Mouse (Mus musculus) gastrocnemius, adult 8-10 months (tissue): ENCODE measurements around the gene Ophn1. TPM values are rescaled to one million over a fixed set of nuclear protein-coding genes. Genes with fewer than 3 reads are reported as not detected.

Source experiments
- DNase-seq, 2 experiments: peaks; one replicate each; pipeline ENCODE4 v3.0.0; 2022; ENCODE audit warnings: low spot score in 2 of 2
- total RNA-seq, 4 experiments: library from RNA; stranded (reverse); gene quantifications; 2 replicates each; pipeline ENCODE4 v1.2.4; 2022

Gene Ophn1
- total RNA-seq, 4 experiments from 2014 or later, result 2.1 to 5.8 (median 3.6) TPM

DNA sequence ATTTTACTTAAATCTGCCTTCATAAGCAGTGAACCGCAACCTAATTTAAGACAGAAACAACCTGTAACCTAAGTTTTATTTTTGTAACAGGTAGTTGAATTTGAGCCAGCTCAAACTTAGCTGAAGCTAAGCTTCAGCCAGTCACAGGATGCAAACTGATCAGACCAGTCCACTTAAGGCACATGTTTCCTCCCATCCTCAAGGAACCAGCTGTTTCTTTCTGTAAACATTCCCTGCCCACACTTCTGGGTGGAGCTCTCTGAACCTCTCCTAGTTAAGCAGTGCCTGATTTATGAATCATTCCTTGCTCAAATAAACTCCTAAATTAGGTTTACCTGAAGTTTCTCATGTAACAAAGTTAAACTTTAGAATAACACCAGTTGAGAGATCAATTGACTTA is 54.8 kb downstream of the Ophn1 start:
- DNase-seq, result no peak

DNA sequence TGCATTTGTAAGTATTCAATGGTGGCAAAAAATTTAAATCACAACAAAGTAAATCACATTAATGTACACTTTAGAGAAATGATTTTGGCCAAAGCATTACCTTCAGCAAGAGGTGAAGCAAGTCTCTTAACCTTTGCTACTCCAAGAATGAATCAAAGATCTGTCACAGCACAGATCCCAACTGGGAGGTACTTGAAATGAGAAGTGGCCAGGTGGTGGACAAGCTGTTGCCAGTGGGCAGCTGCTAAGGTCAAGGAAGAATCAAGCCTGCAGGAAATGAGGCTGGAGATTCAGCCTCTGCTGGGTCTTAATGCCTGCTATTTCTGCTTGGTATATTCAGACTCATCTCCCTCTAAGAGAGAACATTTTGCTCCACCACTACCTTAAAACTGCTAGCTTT is 87.0 kb downstream of the Ophn1 start:
- no peak for DNase-seq

DNA sequence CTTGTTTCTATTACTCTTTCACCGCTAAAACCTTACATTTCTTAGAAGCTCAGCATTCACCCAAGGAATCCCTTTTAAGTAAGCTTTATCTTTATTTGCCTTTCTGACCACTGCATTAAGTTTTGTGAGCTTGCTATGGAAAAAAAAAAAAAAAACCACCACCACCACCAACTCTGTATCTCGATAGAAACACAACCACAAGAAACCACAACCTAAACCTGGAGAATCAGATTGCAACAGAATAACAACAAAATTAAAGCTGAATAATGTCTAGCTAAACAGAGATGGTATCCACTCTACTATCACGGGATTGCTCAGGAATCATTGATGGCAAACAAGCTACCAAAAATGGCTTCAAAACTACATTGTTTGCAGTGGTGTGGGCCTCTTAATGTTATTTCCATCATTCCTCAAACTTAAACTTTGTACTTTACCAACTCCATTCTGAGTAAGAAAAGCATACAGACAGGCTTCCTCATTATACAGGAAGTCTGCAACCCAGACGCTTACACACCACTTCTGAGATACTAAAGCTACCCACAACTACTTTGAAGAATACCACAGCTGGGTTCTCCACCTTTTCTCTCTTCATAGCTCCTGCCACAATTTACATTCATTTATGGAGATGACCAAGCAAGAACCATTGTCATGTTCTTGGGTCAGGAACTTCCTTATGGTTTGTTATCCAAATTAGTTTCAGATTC is 116.4 kb downstream of the Ophn1 start:
- no peak for DNase-seq

DNA sequence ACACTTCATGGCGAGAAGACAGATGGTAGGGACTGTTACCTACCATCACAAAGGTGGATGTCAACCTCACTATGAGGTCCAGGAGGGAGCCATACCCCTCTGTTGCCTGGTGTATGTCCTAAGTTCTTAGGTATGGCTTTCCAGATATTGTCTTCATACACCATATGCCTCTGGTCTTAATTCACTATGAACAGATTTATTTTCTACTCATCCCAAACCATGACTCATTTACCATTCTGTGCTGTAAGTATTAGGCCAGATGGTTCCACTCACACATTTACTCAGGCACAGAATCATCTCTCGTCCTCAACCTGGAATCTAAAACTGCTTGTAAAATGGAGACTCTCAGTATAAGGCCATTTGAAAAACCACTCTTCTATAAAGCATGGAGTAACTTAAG is 135.7 kb downstream of the Ophn1 start:
- DNase-seq, result no peak

DNA sequence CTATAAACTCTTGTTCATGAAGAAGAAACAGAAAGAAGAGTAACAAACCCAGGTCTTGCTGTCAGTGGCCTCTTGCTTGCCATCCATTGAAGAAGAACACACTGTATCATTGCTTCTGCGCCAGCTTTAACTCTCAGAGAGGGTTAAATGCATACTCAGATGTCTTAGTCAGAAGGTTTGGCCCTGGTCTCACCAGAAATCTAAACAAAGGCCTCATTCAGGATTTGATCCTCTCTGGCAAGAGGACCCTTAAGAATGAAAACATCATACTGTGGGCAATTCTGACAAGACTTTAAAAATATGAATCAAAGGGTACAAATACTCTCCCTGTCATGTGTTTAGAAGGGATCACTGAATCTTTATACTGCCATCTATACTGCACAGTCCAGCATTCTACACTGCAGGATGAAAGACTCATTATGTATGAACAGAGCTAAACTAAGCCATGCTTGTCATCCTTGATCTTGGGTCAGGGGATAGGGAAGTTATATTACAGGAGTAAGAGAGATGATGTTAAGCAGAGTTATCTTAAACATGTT is 139.5 kb downstream of the Ophn1 start:
- no peak for DNase-seq

DNA sequence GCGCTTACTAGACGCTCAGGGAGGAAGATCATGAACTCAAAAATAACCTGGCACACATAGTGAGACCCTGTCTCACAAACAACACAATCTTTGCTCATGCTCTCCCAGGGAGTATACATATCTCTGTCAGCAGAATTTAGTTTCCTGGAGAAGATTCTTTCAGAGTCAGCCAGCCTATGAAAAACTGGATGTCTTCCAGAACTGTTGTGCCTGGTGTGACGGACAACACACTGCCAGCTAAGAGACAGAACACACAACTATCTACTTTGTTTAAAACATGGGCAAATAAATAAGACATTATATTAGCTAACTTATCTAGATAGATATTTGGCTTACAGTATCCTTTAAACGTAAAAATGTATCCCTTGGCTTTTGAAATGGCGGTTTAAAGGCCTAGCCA is 154.1 kb downstream of the Ophn1 start:
- DNase-seq, result no peak

DNA sequence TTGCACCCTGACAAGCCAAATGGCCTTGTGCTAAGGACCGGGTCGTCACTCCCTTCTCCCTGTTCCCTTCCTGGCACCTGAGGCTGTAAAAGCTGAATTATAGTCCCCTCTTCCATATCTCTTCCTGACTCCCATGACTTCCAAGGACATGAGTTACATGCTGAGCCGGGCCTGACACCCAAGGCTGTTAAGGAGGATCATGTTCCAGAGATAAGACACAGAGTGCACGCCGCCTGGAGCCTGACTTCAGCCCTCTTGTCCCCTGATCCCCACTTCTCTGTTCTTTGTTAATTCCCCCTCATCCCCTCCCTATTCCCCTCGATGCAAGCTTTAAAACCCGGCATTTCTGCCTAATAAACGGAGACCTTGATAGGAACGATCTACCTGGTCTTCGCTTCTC is 167.8 kb downstream of the Ophn1 start:
- no peak for DNase-seq

DNA sequence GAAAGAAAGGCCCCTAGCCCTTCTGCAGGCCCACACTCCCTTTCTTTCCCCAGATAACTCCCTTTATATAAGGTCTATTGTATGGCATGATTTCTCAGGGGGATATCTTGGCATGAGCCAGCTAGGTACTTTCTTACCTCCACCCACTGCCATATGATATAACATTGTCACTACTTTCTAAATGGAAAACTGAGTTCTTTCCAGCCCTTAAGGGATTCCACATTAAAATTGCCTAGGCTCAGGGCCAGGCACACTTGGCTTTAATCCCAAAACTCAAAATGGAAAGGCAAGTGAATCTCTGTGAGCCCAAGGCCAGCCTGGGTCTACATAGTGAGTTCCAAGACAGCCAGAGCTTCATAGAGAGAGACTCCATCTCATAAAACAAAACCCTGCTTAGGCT is 183.1 kb downstream of the Ophn1 start:
- no peak for DNase-seq

DNA sequence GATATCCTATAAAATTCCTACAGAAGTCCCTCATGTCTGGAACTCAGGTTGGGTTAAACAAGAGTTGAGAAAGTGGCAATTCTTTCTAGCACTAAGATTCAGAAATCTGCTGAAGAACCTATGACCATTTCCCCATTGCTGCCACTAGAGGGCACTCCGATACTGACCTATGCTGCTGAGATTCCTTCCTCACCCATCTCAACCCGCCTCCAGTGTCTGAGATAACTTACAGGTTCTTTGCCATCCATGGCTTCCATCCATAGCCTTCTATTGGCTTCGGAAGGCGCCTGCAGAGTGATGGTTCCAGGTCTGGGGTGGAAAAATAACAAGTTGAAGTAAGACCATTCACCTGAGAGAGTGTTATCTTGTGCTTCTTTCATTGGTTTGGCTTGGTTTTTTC is 189.2 kb downstream of the Ophn1 start:
- DNase-seq, result peak in 1 of 2 experiments; percentile 14

DNA sequence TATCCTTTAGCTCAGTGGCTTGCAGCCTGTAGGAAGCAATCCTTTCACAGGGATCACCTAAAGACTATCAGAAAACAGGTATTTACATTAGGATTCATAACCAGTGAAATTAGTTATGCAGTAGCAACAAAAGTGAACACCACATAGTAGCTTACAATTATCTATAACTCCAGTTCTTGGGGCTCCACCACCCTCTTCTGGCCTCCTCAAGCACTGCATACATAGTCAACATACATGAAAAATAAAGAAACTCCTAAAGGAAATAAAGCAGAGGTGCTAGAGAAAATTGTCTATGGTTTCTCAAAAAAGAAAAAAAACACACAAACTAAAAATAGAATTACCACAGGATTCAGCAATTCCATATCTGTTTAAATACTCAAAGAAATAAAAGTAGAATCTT is 208.2 kb downstream of the Ophn1 start:
- DNase-seq, result no peak

DNA sequence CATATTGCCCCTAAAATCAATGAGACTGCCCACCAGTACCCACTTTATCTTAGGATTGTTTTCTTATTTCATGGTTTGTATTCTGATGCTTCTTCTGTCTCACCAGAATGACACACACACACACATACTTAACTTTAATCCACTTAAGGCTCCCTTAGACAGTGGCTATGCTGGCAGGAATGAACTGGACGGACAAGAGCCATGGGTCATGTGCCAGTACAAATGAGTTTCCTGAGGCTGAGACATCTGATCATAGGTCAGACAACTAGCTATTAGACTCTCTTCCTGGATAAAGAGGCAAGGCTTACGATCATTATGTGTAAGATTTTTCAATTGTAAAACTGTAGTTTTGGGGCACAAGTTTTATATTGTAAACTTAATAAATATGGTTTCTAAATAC is 209.5 kb downstream of the Ophn1 start:
- no peak for DNase-seq

DNA sequence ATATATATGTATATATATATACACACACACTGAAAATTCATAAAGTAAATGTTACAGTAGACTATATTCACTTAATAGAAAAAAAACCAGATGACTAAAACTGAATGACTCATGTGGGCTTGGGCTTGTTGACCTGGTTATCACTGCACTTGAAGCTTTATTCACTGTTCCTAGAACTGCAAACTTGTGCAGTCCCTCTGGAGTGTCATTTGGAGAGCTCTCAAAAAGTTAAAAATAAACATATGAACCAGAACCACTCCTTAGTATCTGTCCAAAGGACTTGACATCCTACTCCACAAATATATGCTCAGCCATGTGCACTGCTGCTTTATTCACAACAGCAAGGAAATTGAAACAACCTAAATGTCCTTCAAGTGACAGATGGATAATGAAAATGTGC is 219.8 kb downstream of the Ophn1 start:
- DNase-seq, result no peak

DNA sequence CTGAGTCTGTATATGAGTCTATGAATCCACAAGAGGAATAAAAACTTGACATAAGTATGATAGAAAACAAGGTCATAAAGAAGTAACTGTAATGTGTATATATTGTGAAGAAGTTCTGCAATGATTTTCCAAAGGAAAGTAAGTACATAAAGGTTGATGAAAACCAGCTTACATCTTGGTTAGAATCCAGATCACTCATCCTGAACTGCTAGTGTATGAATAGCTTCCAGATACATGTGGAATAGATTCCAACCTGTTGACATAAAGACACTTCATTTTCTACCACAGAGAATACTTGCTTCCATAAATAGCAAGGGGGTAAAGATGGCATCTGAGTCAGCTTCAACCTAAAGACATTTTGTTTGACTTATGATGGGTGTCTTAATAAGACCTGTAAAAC is 239.4 kb downstream of the Ophn1 start:
- DNase-seq, result no peak

DNA sequence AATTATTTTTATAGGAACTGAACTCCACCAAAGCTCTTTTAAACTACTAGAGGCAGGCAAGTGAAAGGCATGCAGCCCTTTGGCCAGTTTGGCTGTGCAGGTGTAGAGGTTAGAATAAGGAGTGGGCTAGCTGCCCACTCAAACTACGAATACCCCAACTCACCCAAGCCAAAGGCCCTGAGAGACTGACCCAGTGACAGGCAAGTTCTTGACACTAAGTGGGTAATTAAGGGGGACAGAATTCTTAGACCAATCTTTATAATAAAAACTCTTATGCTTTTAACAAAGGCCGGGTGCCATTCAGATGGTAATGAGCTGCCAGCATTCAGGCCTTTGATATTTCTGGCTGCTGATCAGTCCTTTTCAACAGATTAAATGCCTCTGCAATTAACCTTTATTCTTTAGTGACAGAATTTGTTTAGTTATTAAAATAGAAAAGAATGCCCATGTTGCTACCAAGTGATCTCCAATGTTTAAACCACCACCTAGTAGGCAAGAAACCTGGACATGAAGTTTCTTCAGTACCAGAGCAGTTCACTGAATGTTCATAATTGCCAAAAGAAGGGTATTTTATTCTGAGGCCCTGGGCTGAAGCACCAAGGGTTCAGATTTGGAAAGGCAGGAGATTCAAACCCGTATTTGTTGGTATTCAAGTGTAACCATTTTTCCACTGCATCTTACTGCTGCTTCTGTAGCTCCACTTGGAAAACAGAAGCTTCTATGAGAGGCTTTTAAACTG is 262.0 kb downstream of the Ophn1 start:
- DNase-seq, result no peak

DNA sequence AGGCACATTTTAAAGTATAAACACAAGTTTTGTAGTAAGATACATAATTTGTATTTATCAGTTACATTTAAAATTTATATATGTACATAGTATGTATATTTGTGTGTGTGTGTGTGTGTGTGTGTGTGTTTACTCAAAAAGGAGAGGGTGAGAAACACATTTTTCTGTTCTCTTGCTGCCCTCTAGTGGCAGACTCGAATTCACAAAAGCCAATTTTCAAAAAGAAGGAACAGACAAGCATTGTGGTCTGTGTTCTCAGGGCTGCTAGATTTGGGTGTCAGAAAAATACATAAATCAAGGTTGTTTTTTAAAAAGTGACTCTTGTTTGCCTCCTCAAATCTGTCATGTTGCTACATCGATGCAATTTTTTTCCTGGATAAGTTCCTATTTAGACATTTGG is 272.0 kb downstream of the Ophn1 start:
- no peak for DNase-seq

DNA sequence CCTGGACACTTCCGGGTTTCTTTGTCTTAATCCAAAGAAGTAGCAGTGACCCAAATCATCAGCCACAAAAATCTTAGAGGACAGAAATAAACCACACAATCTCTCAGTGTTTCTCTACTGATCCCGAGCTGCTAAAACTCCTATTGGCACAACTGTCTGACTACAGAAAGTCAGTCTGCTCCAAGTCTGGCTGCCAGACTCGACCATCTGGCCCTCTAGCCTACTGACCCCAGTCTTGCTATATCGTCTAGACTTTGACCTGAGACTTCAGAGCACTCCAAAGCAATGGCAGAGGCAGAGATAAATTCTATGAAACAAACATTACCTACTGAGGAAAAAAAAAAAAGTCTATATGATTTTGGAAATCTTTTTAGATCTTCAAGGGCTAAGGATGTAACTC is 273.4 kb downstream of the Ophn1 start:
- DNase-seq, result no peak

DNA sequence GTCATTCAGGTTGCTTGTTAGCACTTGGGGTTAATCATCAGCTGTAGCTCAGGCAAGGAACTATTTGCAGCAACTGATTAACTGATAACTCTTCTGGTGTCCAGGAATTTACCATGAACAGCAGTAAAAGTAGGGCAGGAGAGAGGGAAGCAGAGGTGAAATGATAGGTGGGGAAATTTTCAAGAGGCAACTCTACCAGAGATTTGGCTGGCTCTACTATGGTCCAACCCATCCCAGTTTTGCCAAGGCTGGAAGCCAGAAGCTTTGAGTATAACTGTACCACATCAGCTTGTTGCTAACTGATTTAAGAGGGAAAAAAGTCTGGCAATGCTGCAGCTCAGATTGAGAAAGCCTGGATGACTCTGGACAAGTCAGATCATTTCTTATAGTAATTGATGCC is 316.6 kb downstream of the Ophn1 start:
- no peak for DNase-seq

DNA sequence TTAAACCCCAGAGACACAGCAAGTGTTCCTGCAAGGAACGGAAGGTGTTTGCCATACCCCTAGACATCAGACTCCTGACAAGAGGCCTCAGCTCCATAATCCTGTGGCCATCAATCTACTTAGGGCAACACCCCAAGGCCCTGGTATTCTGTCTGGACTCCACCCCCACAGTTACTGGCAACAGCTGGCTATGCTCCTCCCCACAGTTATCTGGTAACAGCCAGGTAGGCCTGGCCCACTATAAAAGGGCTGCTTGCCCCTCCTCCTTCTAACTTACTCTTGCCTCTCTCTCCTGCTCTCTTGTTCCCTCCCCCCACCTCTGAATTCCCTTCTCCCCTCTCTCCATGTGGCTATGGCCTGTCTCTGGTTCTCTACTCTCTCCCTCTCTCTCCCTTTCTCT is 344.4 kb downstream of the Ophn1 start:
- DNase-seq, result no peak

DNA sequence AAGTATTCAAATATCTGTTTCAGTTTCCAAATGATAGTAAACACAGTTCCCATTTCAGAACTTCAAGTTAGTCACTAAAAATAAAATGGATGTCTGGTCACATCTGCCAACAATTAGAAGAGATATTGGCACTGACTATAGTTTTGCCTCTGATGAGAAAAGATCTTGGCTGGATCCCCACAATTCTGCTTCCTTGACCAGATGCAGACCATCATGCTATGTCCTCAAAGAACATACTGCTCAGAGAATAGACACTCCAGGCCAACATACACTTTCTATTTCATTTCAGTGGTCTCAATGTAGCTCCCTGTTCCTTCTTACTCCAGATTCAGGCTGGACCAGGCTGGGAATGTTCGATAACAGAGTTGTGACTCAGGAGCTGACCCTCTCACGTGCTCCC is 375.5 kb downstream of the Ophn1 start:
- no peak for DNase-seq

DNA sequence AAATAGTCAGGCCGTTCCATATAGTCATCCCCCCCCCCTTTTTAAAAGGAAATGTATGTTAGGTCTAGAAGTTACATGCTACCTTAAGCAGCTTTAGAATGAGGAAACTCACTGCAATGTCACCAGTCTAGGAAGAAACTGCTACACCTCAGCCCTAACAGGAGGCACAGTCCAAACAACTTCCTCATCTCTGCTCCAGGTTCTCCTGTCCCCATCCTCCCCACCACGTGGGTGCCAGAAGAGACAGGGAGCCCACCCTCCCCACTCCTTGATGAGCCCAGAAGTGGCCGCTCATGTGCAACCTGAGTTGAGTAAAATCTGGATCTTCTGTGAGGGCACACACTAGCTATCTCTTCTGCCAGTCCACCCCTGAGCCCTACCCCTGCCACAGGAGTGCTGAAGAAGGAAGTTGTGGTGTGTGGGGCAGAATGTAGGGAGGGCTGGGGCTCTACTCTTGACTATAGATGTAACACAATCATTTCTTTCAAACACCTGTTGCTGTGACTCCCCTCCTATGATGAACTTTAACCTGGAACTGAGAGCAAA is 376.4 kb downstream of the Ophn1 start:
- no peak for DNase-seq
